Mouse (Mus musculus): ENCODE results near the gene Focad.
"Not testable (repeated sequence)": the region's sequence is repeated elsewhere in the genome, so short reads cannot be mapped to it uniquely, and the experiment has no call there.

Focad gene

DNA sequence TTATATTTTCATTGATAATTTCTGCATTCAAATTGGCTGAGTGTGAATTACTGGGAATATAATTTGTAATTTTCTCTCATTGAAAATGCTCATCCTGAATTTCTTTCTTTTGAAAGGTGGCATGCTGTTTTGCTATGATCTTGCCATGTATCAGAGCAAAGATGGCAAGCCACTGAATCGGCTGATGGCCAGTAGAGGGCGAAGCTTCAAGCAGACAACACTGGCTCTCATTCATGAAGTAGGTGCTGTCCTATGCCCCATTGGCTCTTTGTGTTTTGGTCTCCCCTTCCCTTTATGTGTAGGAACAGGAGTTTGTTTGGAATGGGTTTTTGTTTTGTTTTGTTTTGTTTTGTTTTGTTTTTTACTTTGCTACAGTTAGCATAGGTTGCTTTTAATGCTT, 215.2 kb downstream of the Focad start:
- DNase-seq: peak; percentile 20 to 24

GRCm38 (mm10) chr4:88314898-88315297, 220.5 kb downstream of the Focad start:
- DNase-seq: no peak

- no peak for DNase-seq
Measured at GRCm38 (mm10) chr4:88320067-88320466, 225.6 kb downstream of the Focad start.

GRCm38 (mm10) chr4:88325392-88325791, 231.0 kb downstream of the Focad start:
- no peak for DNase-seq

- DNase-seq: no peak
Measured at GRCm38 (mm10) chr4:88334533-88334932, 240.1 kb downstream of the Focad start.

DNA sequence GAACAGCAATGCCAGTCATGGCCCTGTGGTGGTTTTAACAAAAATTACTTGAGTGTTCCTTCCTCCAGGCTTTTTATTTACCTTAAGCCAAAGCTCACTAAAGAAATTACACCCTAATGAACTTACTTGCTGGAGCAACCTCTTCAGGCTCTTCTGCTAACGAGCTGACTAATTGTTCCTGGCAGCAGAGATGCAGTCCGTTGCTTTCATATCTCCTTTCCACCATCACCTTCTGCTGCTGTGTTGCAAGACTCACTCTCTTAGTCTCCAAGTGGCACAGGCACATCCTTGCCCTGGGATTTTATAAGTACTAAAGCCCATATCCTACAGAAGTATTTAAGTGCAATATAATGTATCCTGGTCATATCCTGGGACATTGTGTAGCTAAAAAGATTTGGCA, 242.3 kb downstream of the Focad start:
- no peak for DNase-seq

- DNase-seq: no peak
Measured at GRCm38 (mm10) chr4:88337365-88337764, 242.9 kb downstream of the Focad start.

DNA sequence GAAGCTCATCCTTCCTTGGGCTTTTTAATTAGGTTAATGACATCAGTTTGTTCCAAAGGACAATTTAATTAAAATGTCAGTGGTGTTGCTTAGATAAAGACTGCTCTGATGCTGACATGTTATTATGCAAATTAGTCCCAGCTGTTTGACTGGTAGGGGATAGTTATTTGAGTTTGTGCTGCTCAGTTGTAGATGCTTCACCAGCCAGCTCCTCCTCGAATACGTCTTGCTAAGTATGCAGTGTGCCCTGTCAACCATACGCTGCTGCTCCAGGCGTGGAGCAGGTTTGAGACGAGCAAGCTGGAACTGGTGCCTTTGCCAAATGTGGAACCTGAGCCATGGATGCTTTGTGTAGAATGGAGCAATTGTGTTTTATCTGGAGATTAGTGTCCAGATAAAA, 243.7 kb downstream of the Focad start:
- DNase-seq: no peak

GRCm38 (mm10) chr4:88344468-88344867, 250.0 kb downstream of the Focad start:
- no peak for DNase-seq

DNA sequence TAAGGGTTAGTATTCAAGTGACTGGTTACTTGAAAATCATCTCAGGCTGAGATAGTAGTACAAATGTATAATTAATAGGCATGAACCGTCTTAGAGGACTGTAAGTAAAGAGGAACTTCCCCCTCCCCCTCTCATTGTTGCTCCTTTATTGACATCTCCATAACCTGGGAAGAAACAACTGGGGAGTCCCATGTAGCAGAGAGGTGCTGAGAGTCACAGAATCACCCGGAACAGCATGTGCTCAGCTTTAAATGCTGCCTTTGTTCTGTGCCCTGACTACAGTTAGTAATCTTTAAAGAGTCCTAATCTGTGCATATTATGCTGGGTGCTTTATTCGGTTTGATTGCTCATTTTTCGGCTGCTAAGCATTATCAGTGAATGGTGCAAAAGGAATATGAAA, 250.6 kb downstream of the Focad start:
- no peak for DNase-seq

- no peak for DNase-seq
Measured at GRCm38 (mm10) chr4:88345938-88346337, 251.5 kb downstream of the Focad start.

DNA sequence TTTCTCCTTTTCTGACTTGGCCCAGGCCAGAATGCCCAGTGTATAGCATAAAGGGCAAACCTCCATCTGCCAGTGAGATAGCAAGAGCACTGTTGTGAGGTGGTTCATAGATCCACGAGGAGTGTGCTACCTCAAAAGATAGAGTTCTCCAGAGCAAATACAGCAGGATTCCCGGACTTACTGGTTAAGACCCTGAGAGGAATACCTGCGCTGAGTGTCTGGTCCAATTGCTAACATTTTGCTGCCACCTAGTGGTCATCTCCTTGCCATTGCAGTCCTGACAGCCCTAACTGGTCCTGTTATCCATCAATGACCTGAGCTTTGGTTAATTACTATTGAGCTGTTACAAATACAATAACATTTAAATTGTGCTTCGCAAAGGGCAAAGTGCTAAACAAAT, 256.5 kb downstream of the Focad start:
- peak; percentile 31 to 34 for DNase-seq

- DNase-seq: peak; percentile 16 to 20
Measured at GRCm38 (mm10) chr4:88356652-88357051, 262.2 kb downstream of the Focad start.

DNA sequence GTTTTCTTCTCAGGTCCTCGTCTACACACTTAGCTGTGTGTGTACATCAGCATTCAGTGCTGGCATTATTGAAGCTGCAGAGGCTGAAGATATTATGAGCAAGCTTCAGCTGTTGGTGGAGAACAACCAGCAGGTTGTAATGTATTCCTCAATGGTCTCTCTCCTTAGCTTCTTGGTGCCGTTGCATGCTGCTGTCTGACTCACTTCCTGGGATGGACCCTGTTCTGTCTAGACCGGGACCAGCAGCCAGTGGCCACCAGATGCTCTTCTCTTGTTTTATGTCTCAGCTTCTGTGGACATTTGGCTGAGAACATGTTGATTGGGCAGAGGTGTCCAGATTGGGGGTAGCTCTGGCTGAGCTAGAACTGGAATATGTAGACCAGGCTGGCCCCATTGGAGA, 263.0 kb downstream of the Focad start:
- no peak for DNase-seq

- DNase-seq: no peak
Measured at GRCm38 (mm10) chr4:88369951-88370350, 275.5 kb downstream of the Focad start.

GRCm38 (mm10) chr4:88370819-88371218, 276.4 kb downstream of the Focad start:
- DNase-seq: no peak

DNA sequence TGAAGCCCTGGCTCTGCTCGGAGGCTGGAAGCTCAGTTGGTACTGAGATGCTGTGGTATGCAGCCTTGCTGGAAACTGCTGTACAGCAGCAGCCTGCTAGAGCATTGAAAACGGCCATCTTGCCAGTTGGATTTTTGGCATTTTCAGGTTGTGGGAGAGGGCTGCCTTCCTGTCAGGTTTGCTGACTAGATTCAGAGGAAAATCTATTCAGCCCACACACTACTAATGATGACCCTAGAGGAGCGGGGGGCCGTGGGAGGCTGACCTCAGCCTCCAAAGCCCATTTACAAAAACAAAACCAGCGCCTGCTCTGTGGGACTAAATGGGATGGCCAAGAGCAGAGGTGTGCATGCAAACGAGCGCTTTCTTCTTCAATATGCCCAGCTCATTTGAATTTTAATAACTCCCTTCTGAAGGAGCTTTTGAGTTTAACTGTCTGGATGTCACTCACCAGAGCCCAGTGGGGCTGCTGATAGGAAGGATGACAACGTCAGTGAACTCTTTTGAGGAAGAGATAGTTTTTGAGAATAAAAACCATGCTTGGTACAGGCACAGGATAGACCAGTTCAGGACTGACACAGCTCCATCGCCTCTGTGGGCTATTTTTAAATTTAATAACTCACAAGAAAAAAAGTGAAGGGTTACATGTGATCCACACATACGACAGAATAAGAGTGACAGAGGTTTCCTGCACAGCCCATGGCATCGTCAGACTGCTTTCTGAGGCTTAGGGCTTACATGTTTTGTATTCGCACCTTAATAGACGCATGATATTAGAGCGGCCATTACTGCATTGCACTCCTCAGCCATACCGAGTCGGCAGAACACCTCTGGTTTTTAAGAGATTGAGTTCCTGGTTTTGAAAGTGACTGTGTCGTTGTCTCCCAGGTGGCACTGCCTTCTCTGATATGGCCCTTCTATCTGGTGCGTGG, 278.1 kb downstream of the Focad start:
- no peak for DNase-seq

- no peak for DNase-seq
Measured at GRCm38 (mm10) chr4:88390036-88390435, 295.6 kb downstream of the Focad start.

DNA sequence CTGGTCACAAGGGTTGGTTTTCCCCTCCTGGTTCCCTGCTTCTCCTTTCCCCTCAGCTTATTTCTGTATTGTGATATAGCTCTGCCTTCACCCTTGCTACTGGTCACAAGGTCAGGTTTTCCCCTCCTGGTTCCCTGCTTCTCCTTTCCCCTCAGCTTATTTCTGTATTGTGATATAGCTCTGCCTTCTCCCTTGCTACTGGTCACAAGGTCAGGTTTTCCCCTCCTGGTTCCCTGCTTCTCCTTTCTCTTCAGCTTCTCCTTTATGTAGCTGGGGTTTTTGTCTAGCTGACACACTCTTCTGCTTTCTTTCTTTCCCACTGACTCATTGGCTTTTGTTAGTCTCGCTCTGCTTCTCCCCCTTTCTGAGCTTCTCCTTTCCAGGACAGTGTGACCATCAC, 296.2 kb downstream of the Focad start:
- DNase-seq: not testable (repeated sequence)

- no peak for DNase-seq
Measured at GRCm38 (mm10) chr4:88395717-88396116, 301.3 kb downstream of the Focad start.

DNA sequence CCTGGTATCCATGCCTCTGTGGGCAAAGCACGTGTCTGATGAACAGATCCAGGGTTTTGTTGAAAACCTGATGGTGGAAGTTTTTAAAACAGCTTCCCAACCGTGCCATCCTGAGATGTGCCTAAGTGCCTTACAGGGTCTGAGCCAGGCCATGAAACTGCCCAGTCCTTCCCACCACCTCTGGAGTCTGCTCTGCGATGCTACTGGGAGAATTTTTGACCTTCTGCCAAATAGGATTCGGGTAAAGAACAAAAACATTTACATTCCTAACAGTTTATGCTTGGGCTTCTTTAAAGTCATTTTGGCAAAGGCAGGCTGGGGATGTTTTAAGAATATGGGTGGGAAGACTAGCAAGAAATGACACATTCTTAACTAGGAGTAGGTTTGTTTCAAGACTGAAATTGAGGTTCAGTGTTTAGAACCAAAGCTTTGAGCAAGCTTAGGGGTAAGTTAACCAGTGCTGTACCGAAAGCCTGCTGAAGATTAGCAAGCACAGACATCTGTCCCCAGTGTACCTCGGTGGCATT, 302.6 kb downstream of the Focad start:
- no peak for DNase-seq

DNA sequence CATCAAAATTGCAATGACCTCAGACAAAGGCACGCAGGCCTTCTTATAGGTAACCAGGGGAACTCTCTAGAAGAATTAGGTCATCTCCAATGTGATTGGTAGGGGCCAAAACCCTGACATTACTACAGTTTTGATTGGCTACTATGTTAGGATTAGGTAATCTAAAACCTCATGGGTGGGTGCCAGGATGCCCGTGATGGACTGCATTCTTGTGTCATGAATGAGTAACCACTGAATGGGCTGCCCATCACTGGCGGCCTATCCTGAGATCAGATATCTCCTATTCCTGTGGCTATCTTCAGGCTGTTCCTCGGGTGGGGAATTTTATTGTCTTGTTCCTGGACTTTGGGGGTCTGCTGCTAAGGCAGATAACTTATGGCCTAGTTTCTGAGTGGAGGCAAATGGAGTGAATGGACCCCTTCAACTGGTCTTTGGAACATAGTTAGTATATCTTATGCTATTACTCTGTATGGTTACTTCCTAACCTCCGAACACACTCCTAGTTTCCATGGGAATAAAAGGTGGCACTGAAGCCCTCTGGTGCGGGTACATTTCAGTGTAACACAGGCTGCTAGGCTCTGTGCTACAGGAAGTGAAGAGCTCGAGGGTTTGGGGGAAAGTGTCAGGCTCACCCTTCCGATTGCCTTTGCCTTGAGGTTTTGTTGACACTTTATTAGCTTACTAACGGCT, 306.0 kb downstream of the Focad start:
- DNase-seq: no peak

GRCm38 (mm10) chr4:88400992-88401313, 306.5 kb downstream of the Focad start:
- DNase-seq: no peak

DNA sequence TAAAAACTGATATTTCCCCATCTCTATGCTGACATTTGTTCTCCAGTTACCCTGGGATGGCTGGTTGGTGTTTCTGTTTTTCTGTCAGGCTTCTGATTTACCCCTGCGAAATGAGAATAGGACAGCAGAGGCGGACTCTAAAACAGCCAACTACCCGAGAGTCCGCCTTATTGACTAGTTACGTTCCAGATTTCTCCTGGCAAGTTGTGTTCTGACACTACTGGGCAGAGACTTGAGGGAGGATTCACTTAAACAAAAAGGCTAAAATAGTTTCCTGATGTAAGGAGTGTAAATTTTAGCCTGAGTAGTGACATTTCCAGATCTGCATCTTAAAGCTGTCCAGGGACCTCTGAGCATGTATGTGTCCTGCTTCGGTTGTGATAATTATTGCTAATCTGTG, 308.5 kb downstream of the Focad start:
- no peak for DNase-seq

Measured in thymus, postnatal 36 days (tissue).